Mouse (Mus musculus): ENCODE measurements around the gene Evi2b.
A peak's percentile ranks its signal among the peaks of the same experiment; 100 is the strongest.

The Evi2b gene

DNA sequence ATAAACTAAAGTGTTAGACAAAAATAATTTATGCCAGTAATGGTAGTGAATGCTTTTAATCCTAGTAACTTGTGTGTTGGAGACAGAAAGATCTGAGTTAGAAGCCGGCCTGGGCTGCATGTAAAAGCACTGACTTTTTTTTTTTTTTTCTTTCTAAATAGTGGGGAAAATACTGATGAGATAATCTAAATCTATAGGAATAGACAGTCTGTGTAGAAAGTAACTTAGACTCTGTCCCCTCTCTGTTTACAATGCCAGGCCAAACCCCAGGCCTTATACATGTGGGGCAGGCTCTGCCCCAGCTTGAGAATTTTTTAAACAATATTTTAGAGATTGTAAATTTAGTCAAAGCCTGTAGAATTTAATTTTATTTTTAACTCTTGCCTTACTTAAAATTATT is 618 bp downstream of the Evi2b start:
- DNase-seq (ENCODE audit: inconsistent ontology term) = no peak

DNA sequence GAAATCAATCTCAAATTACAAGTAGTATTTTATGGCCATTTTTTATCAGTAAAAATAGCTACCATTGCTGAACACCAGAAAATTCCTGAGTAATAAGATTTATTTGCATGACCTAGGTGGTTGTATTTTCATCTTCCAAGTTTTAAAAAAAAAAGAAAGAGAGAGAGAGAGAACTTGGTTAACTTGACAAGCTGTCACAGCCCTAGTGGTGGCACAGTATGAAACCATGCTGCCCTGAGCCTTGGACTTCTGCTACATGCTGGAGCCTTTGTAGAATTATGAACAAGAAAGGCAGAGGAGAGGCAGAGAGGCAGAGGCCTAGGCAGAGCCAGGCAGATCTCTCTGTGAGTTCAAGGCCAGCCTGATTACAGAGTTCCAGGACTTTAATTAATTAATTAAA is 1.6 kb downstream of the Evi2b start:
- no peak for DNase-seq (ENCODE audit: inconsistent ontology term)

DNA sequence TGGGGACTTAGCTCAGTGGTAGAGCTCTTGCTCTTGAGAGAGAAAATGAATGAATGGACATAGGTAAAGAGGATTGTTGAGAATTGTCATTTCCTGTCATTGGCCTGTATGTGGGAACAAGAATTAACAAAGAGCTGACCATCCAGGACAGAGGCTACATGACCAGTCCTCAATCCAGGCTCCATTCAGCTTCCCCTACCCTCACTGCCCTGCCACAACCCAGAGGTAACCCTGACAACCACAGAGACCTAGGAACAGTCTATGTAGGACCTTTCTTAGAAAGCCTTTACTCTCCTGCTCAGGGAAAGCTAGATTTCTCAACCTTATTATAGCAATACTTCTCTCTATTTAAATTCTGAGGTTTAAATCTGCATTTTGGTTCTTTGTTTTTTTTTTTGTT is 2.8 kb downstream of the Evi2b start:
- DNase-seq (ENCODE audit: inconsistent ontology term) = no peak

DNA sequence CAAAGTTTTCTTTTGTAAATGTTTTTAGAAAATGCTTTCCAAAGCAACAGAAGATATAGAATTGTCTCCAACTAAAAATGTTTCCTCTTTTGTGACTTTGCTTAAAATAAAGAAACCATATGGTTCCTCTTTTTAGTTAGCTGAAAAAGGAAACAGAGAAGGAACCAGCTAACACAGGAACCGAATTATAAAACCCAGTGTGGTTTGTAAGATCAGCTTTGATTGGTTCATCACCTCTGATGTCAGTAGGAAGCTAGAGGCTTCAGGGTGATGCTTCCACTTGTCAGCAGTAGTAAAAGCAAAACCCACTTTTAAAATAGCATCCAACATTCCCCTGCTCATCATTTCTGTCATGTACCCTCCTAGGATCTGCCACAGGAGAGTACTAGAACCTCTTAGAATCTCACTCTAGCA is 3.7 kb downstream of the Evi2b start:
- DNase-seq (ENCODE audit: inconsistent ontology term) = peak; percentile 37

DNA sequence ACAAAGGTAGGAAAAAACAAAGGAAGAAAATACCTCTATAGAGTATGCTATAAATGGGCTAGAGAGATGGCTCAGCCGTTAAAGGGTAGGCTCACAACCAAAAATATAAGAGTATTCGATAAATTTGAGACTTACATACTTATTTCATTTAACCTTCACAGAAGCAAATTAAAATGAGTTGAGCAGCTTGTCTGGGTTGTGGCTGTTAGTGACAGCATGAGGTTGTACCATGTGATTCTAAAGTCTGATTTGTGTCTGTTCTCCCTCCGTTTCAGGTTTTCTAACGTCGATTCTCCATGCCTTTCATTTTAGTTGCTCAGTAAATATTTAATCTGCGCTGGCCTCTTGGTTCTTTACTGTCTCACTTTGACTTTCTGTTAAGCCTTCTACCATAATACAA is 4.3 kb downstream of the Evi2b start:
- no peak for DNase-seq (ENCODE audit: inconsistent ontology term)

DNA sequence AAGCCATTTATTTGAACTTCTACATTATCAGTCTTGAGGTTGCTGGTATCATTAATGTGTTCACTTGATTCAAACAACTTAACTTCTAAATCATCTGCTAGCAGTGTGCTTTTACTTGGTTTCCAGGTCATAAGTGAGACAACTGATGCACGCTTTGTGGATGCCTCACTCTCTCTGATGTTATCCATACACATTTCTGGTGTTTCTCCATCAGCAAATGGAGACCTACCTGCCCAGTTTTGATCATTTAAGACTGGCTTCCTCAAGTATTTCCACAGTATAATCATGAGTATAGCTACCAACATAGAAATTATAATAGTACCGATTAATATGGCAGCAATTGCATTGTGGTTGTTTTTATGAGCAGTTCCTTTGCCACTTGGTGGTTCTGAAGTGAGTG is 7.8 kb downstream of the Evi2b start:
- DNase-seq (ENCODE audit: inconsistent ontology term) = no peak

DNA sequence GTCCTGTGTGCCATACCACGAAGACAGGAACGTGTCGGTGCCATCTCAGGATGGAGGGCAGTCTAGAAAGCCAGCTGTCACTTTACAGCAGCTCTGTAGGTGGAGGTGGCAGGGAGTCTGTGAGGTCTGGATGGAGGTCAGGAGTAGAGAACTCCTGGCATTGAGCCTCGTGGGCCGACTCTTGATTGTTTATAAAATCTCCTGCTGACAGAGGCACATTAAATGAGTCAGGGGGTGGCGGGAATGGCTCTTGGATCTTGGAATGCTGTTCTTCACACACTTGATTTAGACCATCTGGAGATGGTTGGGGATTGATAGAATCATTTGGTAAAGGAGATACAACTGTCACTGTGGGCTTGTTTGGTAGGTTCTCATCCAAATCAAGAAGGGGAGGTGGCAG is 8.2 kb downstream of the Evi2b start:
- DNase-seq (ENCODE audit: inconsistent ontology term) = no peak

DNA sequence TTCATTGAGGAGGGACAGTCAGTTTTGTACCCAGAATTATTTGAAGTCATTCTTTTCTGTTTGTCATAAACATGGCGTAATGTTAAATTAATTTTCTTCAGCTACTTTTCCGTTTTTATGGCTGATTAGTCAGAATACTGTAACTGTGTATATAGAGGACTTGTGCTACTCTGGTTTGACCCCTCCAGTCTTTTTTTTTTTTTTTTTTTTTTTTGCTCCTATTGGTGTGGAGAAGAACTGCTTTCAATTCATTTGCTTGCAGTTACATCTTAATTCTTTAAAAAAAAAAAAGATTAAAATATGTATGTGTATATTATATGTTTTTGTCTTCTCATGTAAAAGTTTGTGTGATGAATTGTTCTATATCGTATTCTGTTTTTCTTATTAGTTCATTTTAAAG is 11.6 kb downstream of the Evi2b start:
- DNase-seq (ENCODE audit: inconsistent ontology term) = no peak

DNA sequence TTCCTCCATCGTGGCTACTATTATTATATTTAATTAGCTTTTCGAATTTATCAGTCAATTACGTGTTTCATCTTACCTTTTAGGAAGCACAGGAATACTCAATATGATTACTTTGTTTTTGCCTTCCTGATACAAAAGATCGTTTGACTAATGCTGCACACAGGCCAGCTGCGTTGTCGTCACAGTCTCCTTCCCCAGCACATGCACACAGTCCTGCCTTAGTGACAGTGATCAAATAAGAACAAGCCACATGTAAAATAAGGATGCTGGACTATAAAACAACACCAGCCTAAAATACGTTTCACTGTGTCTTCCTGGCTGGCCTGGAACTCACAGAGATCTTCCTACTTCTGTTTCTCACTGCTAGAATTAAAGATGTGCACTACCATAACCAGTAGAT is 19.1 kb downstream of the Evi2b start:
- DNase-seq (ENCODE audit: inconsistent ontology term) = no peak

DNA sequence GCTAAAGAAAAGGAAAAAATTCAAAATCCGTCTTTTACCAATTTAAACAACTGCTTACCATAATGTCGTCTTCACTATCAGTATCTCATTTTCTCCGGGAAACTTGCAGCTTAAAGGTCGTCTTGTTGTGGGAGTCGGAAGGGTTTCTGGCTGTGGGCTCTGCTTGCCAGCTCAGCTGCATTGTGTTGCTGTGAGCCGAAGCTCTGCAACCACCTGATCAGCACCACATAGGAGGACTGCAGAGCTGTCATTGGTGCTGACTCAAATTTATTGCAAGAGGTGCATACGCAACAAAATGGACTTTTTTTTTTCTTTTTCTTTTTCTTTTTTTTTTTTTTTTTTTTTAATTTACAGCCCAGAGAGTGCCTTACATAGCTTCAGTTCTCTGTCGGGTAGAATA is 19.7 kb downstream of the Evi2b start, which contains the start of gene Omg:
Omg (minus strand) TSS at position 240 of the 400 bp plus-strand sequence.
- no peak for DNase-seq (ENCODE audit: inconsistent ontology term)

DNA sequence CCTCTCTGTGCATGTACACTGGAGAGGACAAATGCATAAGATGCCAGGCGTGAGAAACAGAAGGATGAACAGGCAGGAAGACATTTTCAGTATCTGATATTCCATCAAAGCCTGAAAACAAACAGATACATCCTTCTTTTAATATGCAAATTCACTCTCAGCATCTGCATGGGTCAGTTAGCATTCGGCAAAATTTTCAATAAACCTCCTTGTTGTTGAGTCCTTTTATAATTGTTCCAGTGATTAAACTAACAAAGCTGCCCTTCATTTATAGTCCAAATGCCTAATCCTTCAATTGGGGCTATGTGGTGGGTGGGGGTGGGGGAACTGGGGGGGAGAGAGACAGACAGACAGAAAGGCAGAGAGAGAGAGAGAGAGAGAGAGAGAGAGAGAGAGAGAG is 20.6 kb downstream of the Evi2b start:
- DNase-seq (ENCODE audit: inconsistent ontology term) = peak; percentile 42

DNA sequence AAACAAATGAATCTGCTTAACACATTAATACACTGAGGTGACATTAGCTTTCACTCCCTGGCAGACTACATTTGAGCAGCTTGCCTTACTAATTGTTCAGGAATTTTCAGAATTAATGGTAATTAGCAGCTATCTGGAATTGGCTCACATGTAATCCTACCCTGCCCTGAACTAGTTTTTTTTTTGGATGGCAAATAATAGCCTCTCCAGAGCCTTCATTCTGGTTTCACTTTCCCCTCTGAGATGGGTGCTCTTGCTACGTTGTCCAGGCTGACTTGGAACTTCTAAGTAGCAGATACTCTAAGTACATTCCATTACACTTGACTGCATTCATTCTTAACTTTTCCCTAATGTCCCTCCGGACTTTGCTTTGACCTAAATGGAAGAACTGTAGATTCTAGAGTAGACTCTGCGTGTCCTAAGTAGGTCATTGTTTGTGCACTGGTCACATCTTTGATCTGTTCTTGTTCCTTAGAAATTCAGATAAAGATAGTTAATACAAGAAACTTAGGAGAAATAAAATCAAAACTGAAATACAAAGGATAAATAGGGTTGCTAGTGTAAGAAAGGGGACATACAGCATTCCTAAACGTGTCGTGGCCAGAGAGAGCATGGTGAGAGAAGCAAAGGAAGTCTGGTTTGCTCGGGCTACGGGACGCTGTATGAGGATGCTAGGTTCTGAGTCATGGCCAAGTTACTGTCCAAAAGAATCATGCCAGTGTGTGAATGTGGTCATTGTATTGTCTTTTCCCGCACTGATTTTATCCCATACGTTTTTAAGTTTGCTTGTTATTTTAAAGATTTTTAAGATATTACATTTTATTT is 28.4 kb downstream of the Evi2b start:
- DNase-seq (ENCODE audit: inconsistent ontology term) = peak; percentile 93

DNA sequence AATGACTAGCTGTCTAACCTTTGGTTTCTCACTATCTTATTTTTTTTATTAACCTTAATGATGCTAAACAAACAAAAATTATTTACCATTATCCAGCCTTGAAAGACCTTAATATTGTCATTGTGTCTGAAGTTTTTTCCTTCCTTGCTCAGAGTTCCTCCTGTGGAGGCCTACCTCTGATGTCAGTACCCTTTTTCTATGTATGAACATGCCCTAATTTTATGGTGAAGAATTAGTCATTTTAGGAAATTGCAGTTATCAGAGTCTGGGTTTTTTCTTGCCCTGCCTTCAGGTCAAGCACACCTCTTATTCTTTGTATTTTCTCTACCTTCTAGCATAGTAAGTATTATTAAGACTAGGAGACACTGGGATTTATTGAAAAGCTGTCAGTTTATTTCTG is 38.8 kb downstream of the Evi2b start:
- no peak for DNase-seq (ENCODE audit: inconsistent ontology term)

DNA sequence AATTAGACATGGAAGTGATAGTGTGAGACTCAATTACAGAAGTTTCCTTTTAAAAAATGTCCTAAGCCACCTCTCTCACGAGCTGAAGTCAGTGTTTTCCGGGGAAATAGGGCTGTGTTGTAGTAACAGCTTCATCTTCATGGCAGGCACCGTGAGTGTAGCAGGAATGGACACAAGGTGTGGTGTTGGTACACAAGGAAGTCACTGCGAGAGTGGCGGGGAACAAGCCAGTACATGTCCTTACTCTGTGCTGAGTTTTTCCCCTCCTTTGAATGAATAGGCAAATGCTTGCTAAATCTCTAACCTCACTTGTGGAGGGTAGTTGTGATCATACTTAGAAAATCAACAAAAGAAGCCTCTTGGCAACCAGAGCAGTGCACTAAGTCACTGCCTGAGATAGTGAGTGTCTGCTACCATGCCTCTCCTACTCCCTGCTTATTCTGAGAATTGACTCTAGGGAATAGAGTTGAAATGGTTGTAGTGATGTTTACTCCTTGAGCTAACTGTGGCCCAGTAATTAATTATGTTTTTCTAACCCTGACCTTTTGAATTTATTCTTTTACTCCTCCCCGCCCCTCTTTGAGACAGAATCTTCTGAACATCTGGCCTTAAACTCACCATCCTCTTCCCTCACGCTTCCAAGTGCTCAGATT is 39.6 kb downstream of the Evi2b start:
- DNase-seq (ENCODE audit: inconsistent ontology term) = no peak

DNA sequence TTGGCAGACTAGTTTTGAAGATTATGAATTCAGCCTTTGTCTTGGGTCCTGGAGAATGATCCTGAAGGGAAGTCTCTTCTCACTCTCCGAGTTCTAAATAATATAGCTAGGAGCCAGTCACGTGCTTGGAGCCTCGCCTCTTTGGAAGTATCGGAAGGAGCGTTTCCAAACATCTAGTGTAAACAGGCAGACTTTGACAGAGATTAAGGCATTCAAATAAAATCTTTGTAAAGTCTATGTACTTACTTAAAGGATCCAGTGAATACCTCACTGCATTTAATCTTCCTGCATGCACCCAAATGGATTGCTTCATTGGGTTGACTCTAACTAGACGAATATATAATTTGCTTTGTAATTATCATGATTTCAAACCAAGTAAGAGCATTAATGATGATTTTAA is 40.2 kb downstream of the Evi2b start:
- DNase-seq (ENCODE audit: inconsistent ontology term) = no peak

DNA sequence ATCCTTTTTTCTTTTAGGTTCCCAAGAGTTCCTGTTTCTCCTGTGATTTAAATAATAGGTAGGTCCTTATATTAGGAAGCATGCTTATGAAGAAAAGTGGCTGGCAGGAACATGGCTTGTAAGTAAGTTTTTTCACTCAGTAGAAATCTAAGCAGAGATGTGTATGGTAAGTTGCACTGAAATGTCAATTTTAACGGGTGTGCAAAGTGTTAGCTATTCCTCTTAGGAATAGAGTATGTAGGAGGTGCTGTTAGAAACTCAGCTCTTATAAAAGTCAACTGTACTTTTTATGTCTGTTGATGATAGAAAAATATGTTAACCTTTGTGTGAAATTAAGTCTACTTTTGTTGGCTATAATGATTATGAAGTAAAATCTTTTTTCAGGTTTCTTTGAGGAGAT is 55.5 kb downstream of the Evi2b start:
- DNase-seq (ENCODE audit: inconsistent ontology term) = no peak
